Mouse (Mus musculus) lung, adult 18-20 months (tissue): ENCODE measurements around the gene Sept6.
A peak's percentile ranks its signal among the peaks of the same experiment; 100 is the strongest.
"Not testable (repeated sequence)": the region's sequence is repeated elsewhere in the genome, so short reads cannot be mapped to it uniquely, and the experiment has no call there.

Source experiments
- DNase-seq, 2 experiments: peaks; one replicate each; pipeline ENCODE4 v3.0.0; 2022; ENCODE audit warnings: mixed read lengths in 2 of 2

Sept6 gene

GRCm38 (mm10) chrX:36956674-36957073 is 34.9 kb downstream of the Sept6 start:
- DNase-seq = no peak

DNA sequence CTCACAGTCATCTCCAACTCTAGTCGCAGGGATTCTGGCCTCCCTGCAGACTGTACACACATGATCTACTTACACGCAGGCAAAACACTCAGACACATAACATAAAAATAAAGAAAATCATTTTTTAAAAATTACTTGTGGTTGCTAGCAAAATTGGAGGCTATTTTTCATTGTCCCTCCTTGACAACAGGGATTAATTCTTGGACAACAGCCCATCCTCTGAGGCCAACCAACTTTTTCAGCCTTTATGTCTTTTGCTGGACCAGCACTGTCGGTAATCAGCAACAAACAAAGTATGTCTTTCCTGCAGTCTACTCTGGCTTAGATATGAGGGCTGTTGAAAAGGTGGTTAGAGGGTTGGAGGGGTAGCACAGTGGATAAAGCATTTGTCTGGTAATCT is 50.5 kb downstream of the Sept6 start:
- DNase-seq = no peak

GRCm38 (mm10) chrX:36939806-36940413 is 51.7 kb downstream of the Sept6 start:
- DNase-seq = peak; percentile 30 to 69

- DNase-seq = no peak
Observed at GRCm38 (mm10) chrX:36935326-36935966, 56.1 kb downstream of the Sept6 start.

- no peak for DNase-seq
Observed at GRCm38 (mm10) chrX:36930574-36930973, 61.0 kb downstream of the Sept6 start.

DNA sequence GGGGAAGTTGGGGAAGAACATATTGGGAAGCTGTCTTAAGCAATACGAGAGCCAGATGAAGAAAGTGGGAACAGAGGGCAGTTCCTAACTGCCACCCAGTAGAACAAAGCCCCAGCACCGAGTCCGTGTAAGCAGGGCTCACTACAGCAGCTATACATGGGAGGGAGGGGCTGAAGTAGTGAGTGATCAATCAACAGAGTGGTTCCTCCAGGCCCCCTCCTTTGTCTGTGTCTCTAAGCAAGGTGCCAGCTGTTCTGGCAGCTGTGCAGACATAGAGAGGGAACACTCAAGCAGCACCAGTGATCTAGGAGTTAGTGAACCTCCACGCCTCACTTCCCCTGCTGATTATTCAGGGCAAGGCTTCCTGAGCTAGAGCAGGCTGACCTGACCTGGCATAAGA is 61.9 kb downstream of the Sept6 start:
- no peak for DNase-seq

GRCm38 (mm10) chrX:36928791-36929190 is 62.8 kb downstream of the Sept6 start:
- no peak for DNase-seq

DNA sequence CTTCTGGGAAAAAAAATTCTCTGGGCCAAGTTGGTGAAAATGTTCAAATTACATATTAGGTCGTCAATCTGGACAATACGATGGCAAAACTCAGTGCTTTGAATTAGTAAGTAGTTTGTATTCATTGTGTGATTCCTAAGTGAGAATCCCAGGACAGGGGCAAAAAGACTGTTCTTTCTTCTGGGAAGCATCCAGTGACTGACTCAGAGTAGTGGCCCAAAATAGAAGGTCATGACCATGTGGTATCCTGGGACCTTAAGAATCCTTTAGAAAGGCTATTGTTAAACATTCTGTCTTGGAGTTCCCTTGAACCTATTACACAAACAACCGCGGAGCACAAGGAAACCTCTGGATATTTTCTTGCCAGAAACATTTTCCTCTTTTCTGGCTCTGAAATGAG is 70.2 kb downstream of the Sept6 start:
- no peak for DNase-seq

DNA sequence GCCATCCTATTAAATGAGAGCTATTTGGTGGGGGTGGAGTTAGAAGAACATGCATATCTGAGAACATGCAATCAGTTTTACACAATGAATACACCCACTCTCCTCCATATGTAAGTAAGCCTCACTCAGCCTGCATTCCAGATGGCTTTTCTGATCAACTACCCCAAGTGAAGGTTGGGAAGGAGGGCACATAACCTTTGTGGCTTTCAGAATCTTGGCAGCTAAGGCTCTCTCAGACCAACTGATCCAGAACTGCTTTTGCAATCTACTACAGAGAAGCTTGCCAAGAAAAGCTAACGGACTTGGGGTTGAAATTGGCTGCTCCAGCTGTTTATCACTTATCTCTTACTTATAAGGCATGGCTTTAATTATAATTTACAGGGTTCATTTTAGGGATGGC is 73.8 kb downstream of the Sept6 start:
- no peak for DNase-seq

GRCm38 (mm10) chrX:36911343-36911742 is 80.3 kb downstream of the Sept6 start:
- peak; percentile 21 to 36 for DNase-seq

DNA sequence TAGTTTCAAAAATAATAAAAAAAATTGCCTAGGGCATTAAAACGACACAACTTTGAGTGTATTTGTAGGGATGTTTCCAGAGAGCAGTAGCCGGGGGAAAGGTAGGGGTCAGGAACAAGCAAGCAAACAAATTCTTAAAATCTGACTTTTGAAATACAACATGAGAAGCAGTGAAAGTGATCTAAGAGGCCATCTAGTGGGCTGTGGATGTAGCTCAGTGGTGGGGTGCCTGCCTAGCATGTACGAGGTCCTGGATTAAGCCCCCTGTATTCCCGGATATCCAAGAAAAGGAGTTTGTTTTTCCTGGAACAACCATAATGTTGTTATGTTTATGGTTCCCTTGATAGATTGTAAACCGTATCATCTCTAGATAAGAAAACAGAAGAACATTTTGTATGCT is 85.1 kb downstream of the Sept6 start:
- no peak for DNase-seq

DNA sequence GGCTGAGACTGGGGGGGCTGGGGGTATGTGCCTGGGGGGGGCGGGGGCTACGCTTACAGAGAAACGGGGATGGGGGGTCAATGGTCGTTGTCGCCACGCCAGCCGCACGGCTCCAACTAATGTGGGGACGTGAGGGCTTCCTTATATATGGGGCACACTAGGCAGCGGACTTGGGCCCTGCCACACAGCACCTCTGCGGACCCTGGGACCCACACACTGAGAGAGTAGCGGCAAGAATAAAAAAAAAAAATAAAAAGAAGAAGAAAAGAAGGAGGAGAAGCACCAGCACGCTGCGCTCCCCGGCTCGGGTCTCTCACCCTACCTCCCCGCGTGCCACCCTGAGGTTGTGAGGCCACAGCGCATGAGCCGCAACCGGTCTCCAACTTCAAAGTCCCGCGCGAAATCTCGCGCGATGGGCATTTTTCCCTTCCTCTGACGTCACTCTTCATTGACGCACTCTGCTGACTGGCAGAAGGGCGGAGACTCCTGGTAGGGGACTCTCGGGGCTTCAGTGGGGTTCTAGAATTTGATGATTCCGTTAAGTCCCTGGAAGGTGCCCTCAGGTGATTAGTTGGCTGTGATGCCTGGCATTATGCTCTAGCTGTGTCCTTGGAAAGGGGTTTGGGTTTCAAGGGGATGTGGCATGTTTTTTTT is 88.4 kb downstream of the Sept6 start:
- DNase-seq = peak; percentile 93

- peak; percentile 11 to 15 for DNase-seq
Observed at GRCm38 (mm10) chrX:36902321-36903114, 89.1 kb downstream of the Sept6 start, which contains the start of gene Nkrf. TSS of gene Nkrf (minus strand) at chrX:36902899.

GRCm38 (mm10) chrX:36901655-36902054 is 89.9 kb downstream of the Sept6 start:
- no peak for DNase-seq

- DNase-seq = not testable (repeated sequence)
Observed at GRCm38 (mm10) chrX:36898931-36899330, 92.7 kb downstream of the Sept6 start.

DNA sequence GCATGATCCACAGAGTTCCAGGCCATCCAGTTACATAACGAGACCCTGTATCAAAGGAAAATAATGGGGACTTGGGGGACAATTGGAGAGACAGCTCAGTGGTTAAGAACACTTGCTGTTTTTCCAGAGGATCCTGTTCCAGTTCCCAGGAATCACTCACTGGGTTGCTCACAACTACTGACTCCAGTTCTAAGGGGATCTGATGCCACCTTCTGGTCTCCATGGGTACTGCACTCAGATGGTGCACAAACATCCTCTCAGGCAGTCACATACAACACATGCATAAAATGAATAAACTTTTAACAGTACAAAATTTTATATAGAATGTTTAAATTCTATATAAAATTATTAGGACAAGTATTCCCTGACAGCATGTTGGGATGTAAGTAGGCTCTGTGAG is 106.9 kb downstream of the Sept6 start:
- DNase-seq = no peak

DNA sequence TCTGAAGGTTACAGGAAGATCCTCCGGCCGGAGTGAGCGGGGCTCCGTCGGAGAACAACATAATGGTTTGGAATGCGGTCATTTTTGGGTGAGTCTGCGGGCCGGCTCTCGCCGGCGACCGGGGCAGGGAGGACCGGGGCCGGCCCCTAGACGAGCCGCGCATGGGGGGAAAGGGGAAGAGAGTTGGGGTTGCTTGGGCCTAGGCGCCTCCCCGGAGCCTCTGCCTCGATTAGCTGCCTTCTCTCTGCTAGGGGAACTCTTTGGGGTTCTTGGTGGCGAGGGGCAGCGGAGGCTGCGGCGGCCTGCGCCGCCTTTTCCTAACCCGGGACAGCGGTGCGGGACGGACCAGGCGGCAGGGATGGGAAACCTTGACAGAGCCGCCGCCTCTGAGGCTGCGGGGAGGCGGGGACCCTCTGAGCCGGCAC is 116.9 kb downstream of the Sept6 start:
- DNase-seq = peak in 1 of 2 experiments; percentile 16

DNA sequence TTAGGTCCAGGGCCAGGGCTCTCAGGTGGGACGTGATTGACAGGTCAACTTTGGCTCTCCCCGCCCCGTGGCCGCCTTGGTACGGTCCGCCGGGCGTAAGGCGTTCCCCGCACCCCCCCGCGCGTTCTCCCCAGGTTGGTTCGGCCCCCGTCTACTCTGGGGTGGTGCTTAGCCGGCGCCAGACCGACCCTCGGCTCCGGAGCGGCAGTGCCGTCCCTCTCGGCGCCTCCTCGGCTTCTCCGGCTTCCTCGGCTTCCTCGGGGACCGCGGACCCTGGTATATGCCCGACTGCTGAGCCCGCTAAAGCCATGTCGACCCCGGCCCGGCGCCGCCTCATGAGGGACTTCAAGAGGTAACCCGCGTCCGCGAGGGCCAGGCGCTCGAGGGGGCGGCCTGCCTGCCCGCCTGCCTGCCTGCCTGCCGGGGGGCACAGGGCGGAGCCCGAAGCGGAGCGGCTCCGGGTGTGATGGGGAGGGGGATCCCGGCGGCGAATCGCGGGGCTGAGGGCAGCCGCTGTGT is 117.4 kb downstream of the Sept6 start:
- peak; percentile 88 to 91 for DNase-seq

- DNase-seq = no peak
Observed at GRCm38 (mm10) chrX:36873765-36874164, 117.8 kb downstream of the Sept6 start, which contains the start of the genes Ube2a and C330007P06Rik. TSS of gene Ube2a (plus strand) at chrX:36873900. TSS of gene C330007P06Rik (minus strand) at chrX:36874111.

- DNase-seq = no peak
Observed at GRCm38 (mm10) chrX:36870372-36870771, 121.2 kb downstream of the Sept6 start.

GRCm38 (mm10) chrX:36864609-36865328 is 126.8 kb downstream of the Sept6 start:
- DNase-seq = no peak
